Mouse (Mus musculus) kidney, postnatal 14 days (tissue): Measurements from ENCODE around the gene Rnf4.

ENCODE experiments used
- DNase-seq: peaks from one replicate; pipeline ENCODE4 v3.0.0; 2022; ENCODE audit warnings: mixed read lengths

Rnf4 gene

DNA sequence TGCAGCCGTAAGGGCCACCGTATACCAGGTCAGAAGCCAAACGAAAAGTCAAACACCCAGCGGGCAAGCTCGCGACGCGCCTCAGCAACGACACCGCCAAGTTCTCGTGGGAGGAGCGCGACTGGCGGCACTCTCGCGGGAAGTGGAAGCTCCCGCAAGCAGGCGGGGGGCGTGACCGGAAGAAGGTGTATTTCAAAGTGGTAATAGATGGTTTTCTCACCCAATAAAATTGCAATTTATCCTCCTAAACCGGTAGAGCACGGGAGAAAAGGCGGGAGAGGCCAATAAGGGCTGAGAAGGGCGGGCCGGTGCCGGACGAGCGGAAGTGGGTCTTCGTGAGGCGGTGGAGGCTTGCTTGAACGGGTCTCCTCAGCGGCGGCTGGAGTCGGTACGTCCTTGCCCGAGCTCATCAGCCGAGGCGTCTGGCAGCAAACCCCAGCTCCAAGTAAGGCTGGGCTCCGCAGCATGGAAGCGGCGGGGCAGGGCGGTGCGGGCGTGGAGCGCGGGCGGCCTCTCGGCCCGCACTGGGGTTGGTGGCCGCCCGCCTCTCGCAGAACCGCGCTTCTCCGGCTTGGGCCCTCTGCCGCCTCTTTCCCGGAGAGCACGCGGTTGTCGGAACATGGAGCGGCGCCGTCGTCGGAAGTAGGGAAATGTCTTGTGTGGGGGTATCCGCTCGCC lies at the start of gene Rnf4:
TSS of gene Rnf4 (plus strand) at position 193 of the 678 bp plus-strand sequence.
- peak; percentile 99 for DNase-seq

DNA sequence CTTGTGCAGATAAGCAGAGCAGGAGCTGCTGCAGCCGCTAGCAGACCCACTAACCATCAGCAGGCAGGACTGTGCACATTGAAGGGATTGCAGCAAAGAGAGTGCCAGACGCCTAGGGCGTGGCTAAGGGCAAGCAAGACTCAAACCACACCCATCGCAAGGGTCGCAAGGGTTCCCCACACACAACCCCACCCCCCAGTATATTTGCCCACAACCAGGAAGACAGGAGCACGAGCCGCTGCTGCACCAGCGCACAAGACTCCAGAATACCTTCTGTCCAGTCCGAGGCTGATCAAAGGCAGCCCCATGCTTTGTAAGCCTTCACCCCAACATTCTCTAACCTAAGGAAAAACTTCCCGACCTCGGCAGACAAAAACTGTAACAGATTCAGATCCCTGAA lies 49.6 kb upstream of the Rnf4 start:
- DNase-seq = no peak

DNA sequence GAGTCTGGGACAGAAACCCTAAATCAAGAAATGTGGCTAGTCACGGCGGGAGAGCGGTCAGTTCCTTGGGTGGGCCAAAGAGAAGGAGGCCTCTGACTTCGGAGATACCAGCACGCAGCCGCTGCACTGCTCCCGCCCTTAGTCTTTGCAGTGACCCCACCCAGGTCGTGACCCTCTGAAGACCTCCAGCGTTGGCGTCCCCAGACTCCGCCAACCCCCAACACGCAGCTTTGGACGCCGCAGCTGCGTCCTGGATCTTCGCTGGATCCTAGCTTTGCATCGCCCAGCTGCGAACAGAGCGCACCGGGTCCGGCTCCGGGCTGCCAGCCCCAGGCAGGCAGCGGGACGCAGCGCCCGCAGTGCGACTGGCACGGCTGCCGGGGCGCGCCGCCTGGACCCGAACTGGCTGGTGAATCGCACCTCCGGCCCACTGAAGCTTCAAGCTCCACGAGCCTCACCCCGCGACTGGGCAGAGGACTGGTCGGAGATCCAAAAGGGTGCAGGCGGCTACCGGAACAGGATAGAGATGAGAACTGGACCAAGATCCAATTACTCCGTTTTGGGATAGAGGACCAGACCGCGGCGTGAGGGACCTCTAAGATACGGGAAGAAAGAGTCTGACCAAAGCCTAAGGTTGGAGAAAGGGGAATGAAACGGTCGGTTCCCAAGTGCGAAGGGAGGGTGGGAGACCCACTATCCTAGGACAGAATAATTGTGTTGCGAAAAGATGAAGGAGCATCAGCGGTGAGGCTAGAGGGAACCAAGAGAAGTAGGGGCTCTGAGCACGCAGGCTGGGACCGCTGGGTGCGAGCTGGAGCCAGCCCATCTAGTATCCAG lies 48.9 kb upstream of the Rnf4 start:
- no peak for DNase-seq

DNA sequence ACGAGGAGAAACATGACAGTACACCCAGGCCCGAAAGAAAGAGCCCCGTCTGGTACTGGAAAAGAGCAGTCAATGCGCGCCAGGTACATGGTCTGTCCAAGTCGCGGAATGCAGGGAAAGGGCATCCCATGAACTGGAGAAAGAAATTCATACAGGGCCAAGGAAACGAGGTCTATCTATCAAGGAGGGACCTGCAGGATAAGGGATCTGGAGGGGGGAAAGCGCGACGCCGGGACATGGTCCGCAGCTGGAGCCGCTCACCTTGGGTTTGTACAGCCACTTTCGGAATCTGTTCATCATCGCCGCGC lies 48.3 kb upstream of the Rnf4 start:
- DNase-seq = no peak

DNA sequence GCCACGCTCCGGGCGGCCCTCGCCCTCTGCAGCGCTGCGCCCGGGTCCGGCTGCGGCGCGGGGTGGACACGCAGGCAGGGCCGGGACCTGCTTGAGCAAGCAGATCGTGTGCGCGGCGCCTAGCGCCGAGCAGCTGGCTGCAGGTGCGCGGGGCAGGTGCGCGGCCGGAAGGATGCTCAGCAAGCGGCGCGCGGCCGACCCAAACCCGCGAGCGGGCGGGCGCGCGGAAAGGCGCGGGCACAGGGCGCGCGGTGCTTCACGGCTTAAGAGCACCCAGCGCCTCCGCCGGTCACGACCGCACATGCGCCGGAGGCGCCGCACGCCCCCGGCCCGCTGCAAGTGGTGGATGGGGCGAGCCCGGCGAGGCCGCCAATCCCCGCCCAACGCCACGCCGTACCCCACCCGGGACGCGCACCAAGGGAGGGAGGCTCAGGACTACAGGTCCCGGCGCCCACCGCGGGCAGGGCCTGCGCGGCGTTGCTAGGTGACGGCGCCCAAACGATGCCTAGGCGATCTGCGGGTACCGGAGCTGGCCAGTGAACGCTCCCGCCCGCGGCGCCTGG lies 47.9 kb upstream of the Rnf4 start, which contains the start of the genes Zfyve28 and Cfap99:
TSS of gene Zfyve28 (minus strand) at position 296 of the 563 bp plus-strand sequence.
TSS of gene Cfap99 (plus strand) at position 447 of the 563 bp plus-strand sequence.
- peak; percentile 74 for DNase-seq

DNA sequence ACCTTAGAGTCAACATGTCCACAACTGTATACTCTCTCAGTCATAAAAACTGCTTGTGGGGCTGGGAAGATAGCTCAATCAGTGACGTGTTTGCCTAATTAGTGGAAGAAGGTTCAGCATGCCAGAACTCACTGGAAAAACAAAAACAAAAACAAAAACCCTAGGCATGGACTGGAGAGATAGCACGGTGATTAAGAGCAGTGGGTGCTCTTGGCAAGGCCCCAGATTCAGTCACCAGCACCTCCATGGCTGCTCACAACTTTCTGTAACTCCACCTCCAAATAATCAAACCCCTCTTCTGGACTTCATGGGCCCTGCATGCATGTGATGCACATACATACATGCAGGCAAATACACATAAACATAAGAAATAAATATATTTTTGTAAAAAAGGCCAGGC lies 46.8 kb upstream of the Rnf4 start:
- no peak for DNase-seq

DNA sequence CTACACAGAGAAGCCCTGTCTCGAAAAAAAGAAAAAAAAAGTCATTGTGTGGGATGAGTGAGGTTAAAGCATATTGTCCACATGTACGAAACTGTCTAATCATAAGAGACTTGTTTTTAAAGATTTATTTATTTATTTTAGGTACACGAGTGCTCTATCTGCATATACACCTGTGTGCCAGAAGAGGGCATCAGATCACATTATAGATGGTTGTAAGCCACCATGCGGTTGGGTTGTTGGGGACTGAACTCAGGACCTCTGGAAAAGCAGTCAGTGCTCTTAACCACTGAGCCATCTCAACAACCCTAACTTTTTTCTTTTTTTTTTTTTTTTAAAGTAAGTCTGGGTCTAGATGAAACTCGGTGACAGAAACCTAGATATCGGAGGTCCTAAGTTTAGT lies 42.7 kb upstream of the Rnf4 start:
- no peak for DNase-seq

DNA sequence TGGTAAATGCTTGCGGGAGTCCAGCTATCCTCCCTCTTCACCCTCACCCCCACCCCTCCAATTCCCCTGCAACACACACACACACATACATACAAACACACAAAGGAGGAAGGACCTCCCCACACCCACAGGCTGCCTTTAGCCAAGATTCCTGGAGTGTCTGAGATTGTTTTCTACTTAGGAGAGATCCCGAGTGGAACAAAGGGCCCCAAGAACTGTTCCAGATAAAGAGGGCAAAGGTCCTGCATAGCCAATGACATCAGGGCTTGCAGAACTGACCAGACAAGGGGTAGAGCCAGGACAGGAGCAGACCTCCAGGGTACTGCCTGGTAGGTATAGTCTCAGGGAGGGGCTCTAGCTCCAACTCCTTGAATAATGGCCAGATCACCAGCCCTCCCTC lies 41.4 kb upstream of the Rnf4 start:
- DNase-seq = peak; percentile 11

DNA sequence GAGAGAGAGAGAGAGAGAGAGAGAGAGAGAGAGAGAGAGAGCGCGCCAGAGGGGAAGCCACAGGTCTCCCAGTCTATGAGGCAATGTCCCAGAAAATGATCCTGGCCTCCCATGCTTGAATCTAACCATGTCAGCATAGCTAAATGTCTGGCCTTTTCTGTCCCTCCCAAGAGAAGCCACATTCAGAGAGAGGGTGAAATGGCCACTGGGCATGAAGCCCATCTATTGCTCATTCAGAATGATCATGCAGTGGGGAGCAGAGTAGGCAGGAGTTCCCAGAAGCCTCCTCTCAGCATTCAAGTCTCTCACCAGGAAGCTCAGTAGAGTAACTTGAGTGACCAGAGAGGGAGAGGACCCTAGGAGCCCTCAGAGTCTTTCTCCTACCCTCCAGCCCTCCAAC lies 40.9 kb upstream of the Rnf4 start:
- no peak for DNase-seq

DNA sequence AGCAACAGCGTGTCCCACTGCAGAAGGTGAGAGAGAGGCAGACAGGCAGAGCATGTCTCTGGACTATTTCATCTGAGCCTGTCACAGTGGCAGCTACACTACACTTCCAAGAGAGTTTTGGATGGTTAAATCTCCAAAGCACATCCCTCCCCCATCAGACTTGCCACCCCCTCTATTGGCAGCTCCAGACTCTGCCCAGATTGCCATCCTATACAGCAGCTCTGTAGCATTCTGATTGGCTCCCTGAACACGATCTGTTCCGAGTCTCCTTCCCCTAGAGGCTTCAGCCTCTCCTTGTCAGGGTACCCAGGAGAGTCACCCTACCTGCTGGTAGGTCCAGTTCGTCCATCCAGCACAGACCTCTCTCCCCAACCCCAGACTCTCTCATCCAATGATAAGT lies 38.0 kb upstream of the Rnf4 start:
- no peak for DNase-seq

DNA sequence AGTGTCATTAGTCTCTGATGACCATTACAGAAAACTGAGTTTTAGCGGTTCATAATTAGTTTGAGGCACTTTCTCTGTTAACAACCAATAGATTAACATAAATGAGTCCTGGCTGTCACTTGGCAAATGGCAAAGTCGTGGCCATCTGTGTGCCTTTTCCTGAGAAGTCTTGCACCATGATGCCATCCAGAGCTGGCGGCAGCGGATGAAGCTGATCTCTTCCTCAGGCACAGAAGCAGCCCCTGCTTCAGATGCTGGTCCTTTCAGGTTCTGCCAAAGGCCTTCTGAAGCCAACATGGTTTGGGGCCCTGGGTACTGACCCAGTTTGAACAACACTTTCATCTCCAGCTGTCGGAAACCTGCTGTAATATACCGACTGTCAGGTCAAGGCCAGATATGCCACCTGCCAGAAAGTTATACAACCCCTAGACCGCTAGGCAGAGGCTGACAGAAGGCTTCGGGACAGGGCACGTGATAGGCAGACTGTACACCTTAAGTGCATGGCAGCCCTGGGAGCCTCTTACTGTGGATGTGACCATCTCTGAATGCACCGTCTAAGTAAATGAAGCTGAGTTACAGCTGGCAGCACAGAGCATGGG lies 37.1 kb upstream of the Rnf4 start:
- DNase-seq = no peak

DNA sequence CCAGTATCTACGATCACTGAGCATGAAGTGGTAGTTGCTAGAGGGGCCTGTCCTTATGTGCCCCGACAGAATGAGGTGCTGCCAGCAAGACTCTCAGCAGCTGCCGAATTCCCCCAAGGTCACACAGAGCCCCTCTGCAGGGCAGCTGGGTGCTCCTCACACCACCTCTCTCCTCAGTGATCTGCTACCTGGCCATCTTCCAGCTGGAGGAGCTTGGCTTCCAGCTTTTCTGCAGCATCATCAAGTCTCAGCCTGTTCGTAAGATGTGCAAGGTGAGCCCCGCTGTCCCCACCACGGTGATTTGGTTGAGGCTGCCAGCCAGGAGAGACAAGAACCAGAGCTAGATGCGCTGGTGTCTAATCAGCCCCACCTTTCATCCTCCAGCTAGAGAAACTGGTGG lies 33.7 kb upstream of the Rnf4 start:
- no peak for DNase-seq

DNA sequence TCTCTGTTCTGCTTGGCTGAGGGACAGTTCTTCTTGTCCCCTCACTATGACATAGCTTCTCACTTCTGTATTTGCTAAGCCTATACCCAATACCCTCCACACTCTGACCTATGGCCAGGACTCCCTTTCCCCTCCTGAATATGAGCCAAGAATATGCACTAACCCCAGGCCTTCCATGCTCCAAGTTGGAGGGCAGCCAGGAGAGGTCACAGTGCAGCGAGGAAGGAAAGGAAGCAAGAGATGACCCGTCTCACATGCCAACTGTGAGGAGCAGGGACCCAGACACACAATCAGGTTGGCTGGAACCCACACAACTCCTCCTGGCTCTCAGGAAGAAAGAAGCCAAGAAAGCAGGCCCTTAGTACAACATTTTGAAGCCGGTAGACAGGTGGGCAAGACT lies 27.1 kb upstream of the Rnf4 start:
- peak; percentile 36 for DNase-seq

DNA sequence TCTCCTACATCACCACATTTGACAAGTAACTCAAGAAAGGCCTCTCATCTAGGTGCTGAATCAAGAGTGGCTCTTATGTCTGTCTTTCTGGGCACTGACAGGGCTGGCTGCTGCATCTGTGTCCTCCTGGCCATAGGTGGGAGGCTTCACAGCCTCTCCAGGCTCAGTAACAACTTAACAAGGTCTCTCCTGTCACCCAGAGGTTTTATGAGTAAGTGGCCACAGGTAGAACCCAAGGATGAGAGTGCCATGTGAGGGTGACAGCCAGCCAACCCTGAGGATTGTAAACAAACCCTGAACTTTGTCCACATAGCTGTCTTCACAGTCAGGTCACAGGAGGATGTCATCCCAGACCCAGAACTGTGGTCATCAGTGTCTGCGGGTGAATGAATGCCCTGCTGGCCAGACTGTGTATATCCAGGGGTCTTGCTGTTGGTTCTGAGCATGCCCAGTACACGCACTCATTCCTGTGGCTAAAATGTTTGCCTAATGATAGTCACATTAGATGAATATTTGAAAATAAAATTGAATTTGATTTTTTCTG lies 16.5 kb upstream of the Rnf4 start:
- DNase-seq = no peak

DNA sequence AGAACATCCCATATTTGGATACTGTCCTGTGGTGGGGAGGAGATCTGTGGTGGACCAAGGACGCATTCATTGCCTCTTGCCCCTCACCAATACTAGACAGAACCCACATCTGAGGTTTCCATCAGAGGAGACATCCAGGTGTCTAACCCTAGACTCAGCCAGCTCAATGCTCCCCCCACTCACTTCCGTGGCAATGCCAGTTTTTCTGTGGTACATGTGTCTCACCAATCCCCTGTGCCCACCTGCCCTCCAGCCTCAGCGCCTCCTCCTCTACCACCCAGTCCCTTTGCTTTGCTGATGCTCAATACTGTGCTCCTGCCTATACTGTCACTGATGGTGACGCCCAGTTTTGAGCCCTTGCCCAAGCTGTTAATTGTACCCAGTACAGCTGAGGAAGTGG lies 14.9 kb upstream of the Rnf4 start:
- no peak for DNase-seq

DNA sequence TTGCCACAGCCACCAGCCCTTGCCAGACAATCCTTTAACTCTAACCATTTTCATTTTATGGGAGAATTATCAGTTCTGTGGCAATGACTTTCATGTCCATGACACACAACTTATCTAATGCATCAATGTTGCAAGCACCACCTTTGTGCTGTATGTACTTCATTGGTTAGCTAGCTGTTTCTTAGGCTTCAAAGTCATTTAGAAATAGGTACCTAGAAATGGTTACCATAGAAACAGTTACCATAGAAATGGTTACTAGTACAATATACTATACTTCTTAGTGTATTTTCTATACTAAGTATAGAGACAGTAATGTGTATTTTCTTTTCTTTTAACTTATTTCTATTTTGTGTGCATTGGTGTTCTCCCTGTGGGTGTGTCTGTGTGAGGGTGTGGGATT lies 10.8 kb upstream of the Rnf4 start:
- no peak for DNase-seq

DNA sequence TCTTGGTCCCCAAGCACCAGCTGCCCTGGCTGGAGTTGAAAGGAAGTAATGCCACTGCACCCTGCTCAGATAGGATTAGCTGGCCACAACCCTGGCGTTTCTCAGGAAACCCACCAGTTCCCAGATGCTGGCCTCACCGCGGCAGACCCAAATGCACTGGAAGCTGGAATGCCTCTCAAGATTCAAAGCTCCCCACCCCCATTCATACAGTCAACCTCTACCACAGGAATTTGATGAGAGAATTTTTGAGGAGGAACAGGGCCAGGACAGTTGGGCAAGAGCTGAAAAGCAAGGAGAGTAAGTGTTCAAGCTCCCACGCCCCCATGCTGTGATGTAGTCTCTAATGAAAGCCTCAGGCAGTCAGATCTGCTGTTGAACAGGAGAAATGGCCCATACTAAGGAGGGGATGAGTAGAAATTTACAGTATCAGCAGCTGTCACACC lies 9.8 kb upstream of the Rnf4 start:
- no peak for DNase-seq

DNA sequence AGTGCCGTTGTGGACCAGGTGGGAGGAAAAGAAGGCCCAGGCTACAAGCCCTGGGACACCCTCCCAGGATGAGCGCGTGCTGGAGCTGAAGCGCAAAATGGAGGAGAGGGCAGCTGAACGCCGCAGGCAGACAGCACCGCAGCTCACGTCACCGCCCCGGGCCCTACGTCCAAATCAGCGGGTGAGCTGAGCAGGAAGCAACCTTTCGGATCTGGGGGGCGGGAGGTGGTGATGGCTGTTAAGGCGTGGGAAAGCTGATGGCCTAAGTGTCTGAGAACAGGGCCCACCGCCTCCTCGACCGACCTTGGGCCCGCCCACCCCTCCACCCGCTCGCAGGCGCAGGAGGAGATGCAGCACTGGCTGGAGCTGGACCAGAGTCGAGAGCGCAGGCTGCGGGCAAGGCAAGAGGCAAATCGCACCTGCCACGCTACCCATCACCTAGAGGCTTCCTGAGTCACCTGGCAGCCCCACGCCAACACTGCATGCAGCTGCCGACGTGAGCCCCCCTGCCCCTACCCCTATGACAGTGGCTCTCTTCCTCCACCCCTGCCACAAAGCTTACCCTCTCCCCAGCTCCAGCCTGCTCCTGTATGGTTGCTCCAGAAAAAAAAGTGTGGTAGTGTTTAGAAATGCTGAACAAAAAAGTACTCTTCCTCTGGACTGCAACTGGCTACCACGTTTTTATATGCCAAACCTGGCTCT lies 9.1 kb upstream of the Rnf4 start:
- peak; percentile 24 for DNase-seq

DNA sequence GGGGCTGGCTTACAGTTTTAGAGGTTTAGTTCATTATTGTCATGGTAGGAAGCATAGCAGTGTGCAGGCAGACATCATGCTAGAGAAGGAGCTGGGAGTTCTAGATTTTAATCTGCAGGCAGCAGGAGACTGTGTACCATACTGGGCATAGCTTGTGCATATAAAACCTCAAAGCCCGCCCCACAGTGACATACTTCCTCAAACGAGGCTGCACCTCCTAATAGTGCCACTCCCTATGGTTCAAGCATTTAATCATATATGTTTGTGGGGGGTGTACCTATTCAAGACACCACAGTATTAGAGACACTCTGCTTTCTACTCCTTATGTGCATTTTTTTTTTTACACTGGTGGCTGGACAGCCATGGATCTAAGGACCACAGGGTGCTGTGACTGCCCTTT lies 6.0 kb upstream of the Rnf4 start:
- no peak for DNase-seq

DNA sequence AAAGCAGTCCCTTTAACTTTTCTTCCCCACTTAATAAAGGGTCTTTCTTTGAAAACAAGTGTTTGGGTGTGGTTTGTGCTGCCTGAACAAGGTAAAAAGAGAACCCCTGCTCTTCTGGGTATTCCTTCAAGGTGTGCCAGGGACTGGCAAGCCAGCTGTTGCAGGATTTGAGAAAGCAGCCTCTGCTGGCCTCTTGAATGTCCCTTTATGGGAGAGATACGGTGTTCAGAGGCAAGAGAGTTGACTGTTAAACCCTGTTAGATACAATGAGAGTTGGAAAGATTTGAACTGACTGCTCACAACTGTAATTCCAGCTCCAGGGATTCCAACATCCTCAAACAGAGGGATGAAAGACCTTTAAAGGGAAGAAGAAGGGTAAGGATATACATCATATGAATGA lies 2.0 kb upstream of the Rnf4 start:
- DNase-seq = no peak

DNA sequence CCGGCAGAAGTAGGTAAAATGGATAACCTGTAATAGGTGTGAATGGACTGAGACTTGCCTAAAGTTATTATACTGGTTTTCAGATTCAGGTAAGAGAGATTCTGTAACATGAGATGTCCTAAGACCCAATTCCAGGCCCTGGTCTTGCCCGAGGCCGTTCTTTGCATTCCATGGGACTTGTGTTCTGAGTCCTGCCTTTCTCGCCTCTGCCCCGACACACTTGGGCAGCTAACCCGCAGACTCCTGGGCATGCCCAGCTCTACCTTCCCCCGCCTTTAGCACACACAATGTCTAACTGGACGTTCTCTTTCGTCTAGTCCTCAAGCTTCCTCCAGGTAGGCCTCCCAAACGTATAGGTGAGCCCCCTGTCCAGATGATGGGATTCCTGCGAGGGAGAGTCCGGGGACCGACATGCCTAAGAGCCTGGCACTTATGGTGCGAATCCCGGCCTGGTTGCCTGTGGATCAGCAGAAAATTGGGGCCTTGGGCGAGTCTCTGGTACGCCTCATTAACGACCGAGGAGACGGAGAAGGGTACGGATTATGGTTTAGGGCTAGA lies 471 bp upstream of the Rnf4 start:
- peak; percentile 63 for DNase-seq

DNA sequence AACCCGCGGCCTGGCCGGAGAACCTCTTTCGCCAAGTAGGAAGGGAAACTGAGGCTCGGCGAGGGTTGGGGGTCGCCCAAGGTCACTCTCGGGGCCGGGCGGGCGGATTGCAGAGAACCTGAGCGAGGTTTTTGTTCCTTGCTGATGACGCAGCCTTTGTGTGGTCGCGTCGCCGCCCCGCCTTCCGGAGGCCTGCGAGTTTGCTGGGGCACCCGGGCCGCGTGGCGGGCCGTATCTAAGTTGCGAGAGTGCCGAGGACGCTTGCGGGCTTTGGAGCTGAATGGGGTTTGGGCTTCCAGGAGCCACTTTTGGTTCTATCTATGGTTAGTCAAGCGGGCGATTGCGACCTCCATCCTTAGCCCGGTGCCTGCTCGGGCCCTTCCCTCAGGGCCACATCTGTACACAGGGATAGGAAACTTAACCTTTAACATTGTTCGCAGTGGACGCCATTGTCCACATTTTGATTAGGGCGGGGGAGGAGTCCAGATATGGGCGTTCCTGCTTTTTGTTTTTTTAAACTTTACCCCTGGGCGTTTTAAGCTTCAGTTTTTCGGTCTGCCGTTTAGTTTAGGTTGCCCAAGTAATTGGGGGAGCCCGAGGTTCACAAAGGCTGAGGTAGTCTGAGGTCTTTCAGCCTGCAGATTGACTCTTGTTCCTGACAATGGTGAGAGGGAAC lies 824 bp downstream of the Rnf4 start:
- peak; percentile 66 for DNase-seq
